Mouse (Mus musculus): ENCODE measurements at regions not wholly inside any gene's neighbourhood (a gene's known extent, or its start where the extent isn't known, plus 50 kb on each side); places are given as distances from the start of the nearest gene placed in this dataset.
"Not testable (repeated sequence)": the region's sequence is repeated elsewhere in the genome, so short reads cannot be mapped to it uniquely, and the experiment has no call there.

- no peaks in the 10 kb centered on the region for H3K9me3 ChIP-seq
- no peak overlapping the region for H3K4me3 ChIP-seq (replicated peaks)
- H3K27me3 ChIP-seq (replicated peaks) = peaks cover 2% of the 10 kb centered on the region
- H3K36me3 ChIP-seq (replicated peaks; ENCODE audit: low read length) = no peaks in the 10 kb centered on the region
- H3K4me1 ChIP-seq = no peaks in the 10 kb centered on the region
- no peak for TF ChIP-seq FLI1 (IDR thresholded peaks at IDR 0.05; ENCODE audit: low read length)
Measured at GRCm38 (mm10) chr13:103623810-103624209, 150.6 kb downstream of the Srek1 start.

GRCm38 (mm10) chr13:103623319-103623718 lies 151.1 kb downstream of the Srek1 start:
- H3K36me3 ChIP-seq (replicated peaks; ENCODE audit: low read length) = no peaks in the 10 kb centered on the region
- peaks cover 2% of the 10 kb centered on the region for H3K27me3 ChIP-seq (replicated peaks)
- H3K9me3 ChIP-seq = no peaks in the 10 kb centered on the region
- H3K4me3 ChIP-seq (replicated peaks) = no peak overlapping the region
- TF ChIP-seq GATA1 (IDR thresholded peaks at IDR 0.05; ENCODE audit: borderline replicate concordance, low read length) (no peak), FLI1 (IDR thresholded peaks at IDR 0.05; ENCODE audit: low read length) (no peak)
- no peaks in the 10 kb centered on the region for H3K4me1 ChIP-seq

- no peaks in the 10 kb centered on the region for H3K4me1 ChIP-seq
- H3K4me3 ChIP-seq (replicated peaks) = no peak overlapping the region
- peaks cover 4% of the 10 kb centered on the region for H3K27me3 ChIP-seq (replicated peaks)
- no peaks in the 10 kb centered on the region for H3K36me3 ChIP-seq (replicated peaks; ENCODE audit: low read length)
- TF ChIP-seq FLI1 (IDR thresholded peaks at IDR 0.05; ENCODE audit: low read length) (no peak), GATA1 (IDR thresholded peaks at IDR 0.05; ENCODE audit: borderline replicate concordance, low read length) (no peak)
- peaks cover 3% of the 10 kb centered on the region for H3K9me3 ChIP-seq
Measured at GRCm38 (mm10) chr13:103622324-103622723, 152.1 kb downstream of the Srek1 start.

GRCm38 (mm10) chr13:103620958-103621357 lies 153.4 kb downstream of the Srek1 start:
- not testable (repeated sequence) for H3K4me3 ChIP-seq (replicated peaks); H3K4me1 ChIP-seq; H3K36me3 ChIP-seq (replicated peaks; ENCODE audit: low read length); H3K27me3 ChIP-seq (replicated peaks)
- H3K9me3 ChIP-seq = peaks cover 13% of the 10 kb centered on the region

GRCm38 (mm10) chr13:103613333-103613725 lies 161.1 kb downstream of the Srek1 start:
- Histone ChIP-seq H3K4me3 (replicated peaks) (no peak overlapping the region), H3K27me3 (replicated peaks) (peaks cover 2% of the 10 kb centered on the region), H3K36me3 (replicated peaks; ENCODE audit: low read length) (no peaks in the 10 kb centered on the region), H3K9me3 (peaks cover 17% of the 10 kb centered on the region), H3K4me1 (no peaks in the 10 kb centered on the region)
- TF ChIP-seq FLI1 (IDR thresholded peaks at IDR 0.05; ENCODE audit: low read length) = no peak
- TF ChIP-seq GATA1 (IDR thresholded peaks at IDR 0.05; ENCODE audit: borderline replicate concordance, low read length) = no peak

GRCm38 (mm10) chr13:103612720-103613332 lies 161.6 kb downstream of the Srek1 start:
- TF ChIP-seq GATA1 (IDR thresholded peaks at IDR 0.05; ENCODE audit: borderline replicate concordance, low read length) (no peak), FLI1 (IDR thresholded peaks at IDR 0.05; ENCODE audit: low read length) (no peak)
- peaks cover 17% of the 10 kb centered on the region for H3K9me3 ChIP-seq
- H3K27me3 ChIP-seq (replicated peaks) = no peaks in the 10 kb centered on the region
- no peaks in the 10 kb centered on the region for H3K4me1 ChIP-seq
- H3K36me3 ChIP-seq (replicated peaks; ENCODE audit: low read length) = no peaks in the 10 kb centered on the region
- no peak overlapping the region for H3K4me3 ChIP-seq (replicated peaks)

- no peaks in the 10 kb centered on the region for H3K9me3 ChIP-seq
- H3K27me3 ChIP-seq (replicated peaks) = no peaks in the 10 kb centered on the region
- no peaks in the 10 kb centered on the region for H3K4me1 ChIP-seq
- H3K36me3 ChIP-seq (replicated peaks; ENCODE audit: low read length) = no peaks in the 10 kb centered on the region
- no peak overlapping the region for H3K4me3 ChIP-seq (replicated peaks)
- TF ChIP-seq FLI1 (IDR thresholded peaks at IDR 0.05; ENCODE audit: low read length) (no peak), GATA1 (IDR thresholded peaks at IDR 0.05; ENCODE audit: borderline replicate concordance, low read length) (no peak)
Measured at GRCm38 (mm10) chr13:103602302-103602701, 172.1 kb downstream of the Srek1 start.

- Histone ChIP-seq H3K36me3 (replicated peaks; ENCODE audit: low read length) (no peaks in the 10 kb centered on the region), H3K4me3 (replicated peaks) (no peak overlapping the region), H3K4me1 (no peaks in the 10 kb centered on the region), H3K9me3 (0 out of 2 replicates have a peak, but pooled peaks cover 2% of the 10 kb centered on the region), H3K27me3 (replicated peaks) (no peaks in the 10 kb centered on the region)
- TF ChIP-seq GATA1 (IDR thresholded peaks at IDR 0.05; ENCODE audit: borderline replicate concordance, low read length) (no peak), FLI1 (IDR thresholded peaks at IDR 0.05; ENCODE audit: low read length) (no peak)
Measured at GRCm38 (mm10) chr13:103592371-103592770, 182.0 kb downstream of the Srek1 start.

- no peaks in the 10 kb centered on the region for H3K4me1 ChIP-seq
- TF ChIP-seq FLI1 (IDR thresholded peaks at IDR 0.05; ENCODE audit: low read length) = no peak
- no peak for TF ChIP-seq GATA1 (IDR thresholded peaks at IDR 0.05; ENCODE audit: borderline replicate concordance, low read length)
- 0 out of 2 replicates have a peak, but pooled peaks cover 2% of the 10 kb centered on the region for H3K9me3 ChIP-seq
- H3K4me3 ChIP-seq (replicated peaks) = peak overlapping the region; percentile 21
- H3K27me3 ChIP-seq (replicated peaks) = no peaks in the 10 kb centered on the region
- no peaks in the 10 kb centered on the region for H3K36me3 ChIP-seq (replicated peaks; ENCODE audit: low read length)
Measured at GRCm38 (mm10) chr13:103591874-103592273, 182.5 kb downstream of the Srek1 start.

GRCm38 (mm10) chr13:103591381-103591780 lies 183.0 kb downstream of the Srek1 start:
- H3K4me3 ChIP-seq (replicated peaks); H3K9me3 ChIP-seq; H3K27me3 ChIP-seq (replicated peaks); H3K36me3 ChIP-seq (replicated peaks; ENCODE audit: low read length); H3K4me1 ChIP-seq: not testable (repeated sequence)

- no peak for TF ChIP-seq GATA1 (IDR thresholded peaks at IDR 0.05; ENCODE audit: borderline replicate concordance, low read length)
- no peak for TF ChIP-seq FLI1 (IDR thresholded peaks at IDR 0.05; ENCODE audit: low read length)
- no peaks in the 10 kb centered on the region for H3K4me1 ChIP-seq
Measured at GRCm38 (mm10) chr13:103589646-103590045, 184.8 kb downstream of the Srek1 start.

More at GRCm38 (mm10) chr13:103589646-103590045, 184.8 kb downstream of the Srek1 start:
- Histone ChIP-seq H3K4me3 (replicated peaks) (no peak overlapping the region), H3K27me3 (replicated peaks) (no peaks in the 10 kb centered on the region), H3K36me3 (replicated peaks; ENCODE audit: low read length) (no peaks in the 10 kb centered on the region), H3K9me3 (no peaks in the 10 kb centered on the region)

Data from megakaryocyte, embryonic 14.5 days (primary cell).